Mouse (Mus musculus): ENCODE data around the gene Cit.

GRCm38 (mm10) chr5:115821910-115822309 lies 23.2 kb upstream of the Cit start:
- TF ChIP-seq EP300 (optimal IDR thresholded peaks at IDR 0.05), result no peak
- TF ChIP-seq CTCF (IDR thresholded peaks at IDR 0.05; ENCODE audit: low read depth), result no peak
